ENCODE assay signal across 31 mouse cellular contexts in the genomic region with DNA sequence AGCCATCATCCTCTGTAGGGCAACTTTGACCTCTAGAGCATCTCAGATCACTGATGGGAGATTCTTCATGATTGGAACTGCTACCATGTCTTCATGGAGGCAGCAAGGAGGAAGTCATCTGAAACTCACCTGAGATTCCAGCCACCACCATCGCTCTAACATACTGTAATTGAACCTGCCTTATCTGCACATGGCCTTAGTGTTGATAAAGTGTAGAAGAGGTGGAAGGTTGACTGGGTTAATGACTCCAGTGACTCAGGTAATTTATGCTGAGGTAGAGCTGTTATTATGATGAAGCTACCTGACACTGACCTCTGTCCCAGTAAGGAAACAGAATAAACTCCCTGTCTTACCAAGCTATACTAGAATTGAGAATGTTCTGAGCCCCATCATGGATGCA.
"Had no signal": no experiment of that assay in that cellular context is flagged by ENCODE, and none has a peak within 500 bp of the region (broad histone marks: within the 10 kb centered on the region; RNA-seq: fewer than 3 reads in every experiment).

No protein-coding gene starts in this region.

- H3K4me2 ChIP-seq: limb, embryonic 12.5 days; limb, embryonic 13.5 days; limb, embryonic 15.5 days; liver, embryonic 11.5 days; liver, embryonic 12.5 days; liver, embryonic 13.5 days; liver, embryonic 15.5 days; lung, embryonic 14.5 days; lung, embryonic 15.5 days; midbrain, embryonic 11.5 days; midbrain, embryonic 12.5 days; midbrain, embryonic 13.5 days; midbrain, embryonic 15.5 days had no signal

- H3K9ac ChIP-seq: limb, embryonic 12.5 days; limb, embryonic 13.5 days; limb, embryonic 15.5 days; liver, embryonic 12.5 days; liver, embryonic 13.5 days; liver, embryonic 14.5 days; liver, embryonic 15.5 days; liver, postnatal 0 days; lung, embryonic 14.5 days; lung, embryonic 15.5 days; midbrain, embryonic 12.5 days; midbrain, embryonic 13.5 days; midbrain, embryonic 15.5 days had no signal

- H3K4me1 ChIP-seq: limb, embryonic 10.5 days; limb, embryonic 12.5 days; limb, embryonic 13.5 days; limb, embryonic 15.5 days; liver, embryonic 12.5 days; liver, embryonic 13.5 days; liver, embryonic 15.5 days; lung, embryonic 15.5 days; megakaryocyte, embryonic 14.5 days; midbrain, embryonic 10.5 days; midbrain, embryonic 12.5 days; midbrain, embryonic 13.5 days; midbrain, embryonic 15.5 days had no signal

- H3K4me3 ChIP-seq: limb, embryonic 10.5 days; limb, embryonic 12.5 days; limb, embryonic 13.5 days; limb, embryonic 15.5 days; liver, embryonic 12.5 days; liver, embryonic 13.5 days; liver, embryonic 15.5 days; lung, embryonic 15.5 days; megakaryocyte, embryonic 14.5 days; midbrain, embryonic 10.5 days; midbrain, embryonic 12.5 days; midbrain, embryonic 13.5 days; midbrain, embryonic 15.5 days; myocyte had no signal

- ATAC-seq: liver, embryonic 12.5 days; liver, postnatal 0 days; lung, postnatal 0 days; midbrain, embryonic 13.5 days; midbrain, embryonic 15.5 days; midbrain, embryonic 16.5 days had no signal

- H3K27me3 ChIP-seq: limb, embryonic 12.5 days; limb, embryonic 13.5 days; limb, embryonic 15.5 days; liver, embryonic 12.5 days; liver, embryonic 13.5 days; liver, embryonic 15.5 days; lung, embryonic 15.5 days; megakaryocyte, embryonic 14.5 days; midbrain, embryonic 12.5 days; midbrain, embryonic 13.5 days; midbrain, embryonic 15.5 days had no signal

- H3K27ac ChIP-seq: limb, embryonic 10.5 days; limb, embryonic 12.5 days; limb, embryonic 13.5 days; limb, embryonic 15.5 days; liver, embryonic 12.5 days; liver, embryonic 13.5 days; liver, embryonic 14.5 days; liver, embryonic 15.5 days; lung, embryonic 15.5 days; macrophage; midbrain, embryonic 10.5 days; midbrain, embryonic 12.5 days; midbrain, embryonic 13.5 days; midbrain, embryonic 15.5 days had no signal

- DNase-seq: left cerebral cortex, postnatal 4 days; liver; liver, embryonic 13.5 days; liver, postnatal 0 days; lung, adult 18-20 months; lung, adult 2 months; lung, embryonic 14.5 days; lung, postnatal 10 days; lung, postnatal 14 days; lung, postnatal 36 days; lung, postnatal 4 days; midbrain, embryonic 14.5 days had no signal

- H3K9me3 ChIP-seq: limb, embryonic 10.5 days; limb, embryonic 12.5 days; limb, embryonic 13.5 days; limb, embryonic 15.5 days; liver, embryonic 12.5 days; liver, embryonic 13.5 days; liver, embryonic 15.5 days; lung, embryonic 15.5 days; megakaryocyte, embryonic 14.5 days; midbrain, embryonic 10.5 days; midbrain, embryonic 12.5 days; midbrain, embryonic 13.5 days; midbrain, embryonic 15.5 days had no signal

- H3K36me3 ChIP-seq: limb, embryonic 10.5 days; limb, embryonic 12.5 days; limb, embryonic 13.5 days; limb, embryonic 15.5 days; liver, embryonic 12.5 days; liver, embryonic 13.5 days; liver, embryonic 15.5 days; lung, embryonic 15.5 days; midbrain, embryonic 10.5 days; midbrain, embryonic 12.5 days; midbrain, embryonic 13.5 days; midbrain, embryonic 15.5 days had no signal
